Mouse (Mus musculus) WW6 (cell line): ENCODE data around the gene Rnf24.

Experiments
- DNase-seq: peaks from one replicate; pipeline ENCODE4 v3.0.0-alpha.2; 2013; ENCODE audit warnings: low read depth, low spot score

Gene Rnf24

DNA sequence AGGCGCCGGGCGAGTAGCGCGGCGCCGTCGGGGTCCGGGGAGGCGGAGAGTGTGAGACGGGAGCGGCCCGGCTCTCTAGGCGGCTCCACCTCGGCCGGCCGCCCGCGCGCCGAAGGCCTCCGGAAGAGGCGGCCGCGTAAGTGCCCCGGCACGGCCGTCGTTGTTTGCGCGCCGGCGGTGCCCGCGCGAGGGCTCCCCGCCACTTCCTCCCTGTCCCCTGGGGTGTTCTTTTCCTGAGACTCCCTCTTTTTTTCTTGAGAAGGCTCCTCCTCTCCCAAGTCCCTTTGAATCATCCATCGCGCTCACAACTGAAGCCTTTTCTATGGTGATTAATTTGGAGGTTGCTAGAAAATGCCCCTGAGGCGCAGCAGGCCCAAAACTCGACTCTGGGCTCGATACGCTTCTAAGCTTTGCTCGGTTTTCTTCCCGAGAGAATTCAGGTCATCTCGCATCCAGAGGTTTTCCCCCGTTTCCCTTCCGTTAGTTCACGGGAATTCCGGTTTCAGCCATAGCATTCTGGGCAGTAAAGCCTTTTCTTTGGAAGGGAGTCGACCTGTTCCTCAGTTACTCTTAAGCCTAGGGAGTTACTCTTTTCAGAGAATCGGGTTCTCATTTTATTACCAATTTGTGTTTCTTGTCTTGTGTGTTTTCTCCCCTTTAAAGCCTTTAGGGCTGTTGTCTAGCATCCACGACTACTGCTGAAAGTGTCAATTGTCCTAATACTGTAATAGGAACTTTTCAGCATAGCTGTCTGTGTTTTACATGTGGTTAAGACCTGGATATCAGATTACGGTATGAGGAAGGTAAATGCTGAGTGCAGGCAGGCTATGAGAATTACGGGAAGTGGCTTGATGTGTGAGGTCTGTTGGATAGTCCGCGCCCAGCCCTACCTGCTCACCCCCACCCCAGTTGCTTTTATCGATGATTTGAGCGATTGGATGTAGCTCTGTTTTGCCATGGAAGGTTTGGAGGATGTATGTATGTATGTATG is 89.7 kb downstream of the Rnf24 start:
- DNase-seq, result no peak

DNA sequence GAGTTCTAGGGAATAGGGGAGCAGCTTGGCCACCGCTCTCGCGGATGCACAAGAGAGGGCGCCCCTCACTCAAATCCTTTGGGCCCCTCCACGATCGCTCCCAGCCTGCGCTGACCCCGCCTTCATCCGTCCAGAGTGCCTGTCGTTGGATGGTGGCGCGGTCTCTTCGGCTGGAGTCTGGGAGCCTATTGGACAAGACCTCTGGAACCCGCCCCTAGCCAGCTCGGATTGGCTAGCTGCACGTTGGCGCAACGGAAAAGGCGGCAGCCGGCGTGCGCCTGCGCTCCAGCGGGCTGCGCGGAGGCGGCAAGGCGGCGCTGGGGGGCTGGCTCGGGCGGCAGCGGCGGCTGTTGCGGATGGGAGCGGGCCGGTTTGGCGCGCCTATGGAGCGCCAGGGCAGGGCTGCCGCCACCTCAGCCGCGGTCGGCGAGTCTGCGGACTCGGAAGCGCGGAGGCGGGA is 90.4 kb downstream of the Rnf24 start, which contains the start of gene Pank2:
Gene Pank2 (plus strand): TSS at position 283 of the 460 bp plus-strand sequence.
- peak; percentile 96 for DNase-seq

DNA sequence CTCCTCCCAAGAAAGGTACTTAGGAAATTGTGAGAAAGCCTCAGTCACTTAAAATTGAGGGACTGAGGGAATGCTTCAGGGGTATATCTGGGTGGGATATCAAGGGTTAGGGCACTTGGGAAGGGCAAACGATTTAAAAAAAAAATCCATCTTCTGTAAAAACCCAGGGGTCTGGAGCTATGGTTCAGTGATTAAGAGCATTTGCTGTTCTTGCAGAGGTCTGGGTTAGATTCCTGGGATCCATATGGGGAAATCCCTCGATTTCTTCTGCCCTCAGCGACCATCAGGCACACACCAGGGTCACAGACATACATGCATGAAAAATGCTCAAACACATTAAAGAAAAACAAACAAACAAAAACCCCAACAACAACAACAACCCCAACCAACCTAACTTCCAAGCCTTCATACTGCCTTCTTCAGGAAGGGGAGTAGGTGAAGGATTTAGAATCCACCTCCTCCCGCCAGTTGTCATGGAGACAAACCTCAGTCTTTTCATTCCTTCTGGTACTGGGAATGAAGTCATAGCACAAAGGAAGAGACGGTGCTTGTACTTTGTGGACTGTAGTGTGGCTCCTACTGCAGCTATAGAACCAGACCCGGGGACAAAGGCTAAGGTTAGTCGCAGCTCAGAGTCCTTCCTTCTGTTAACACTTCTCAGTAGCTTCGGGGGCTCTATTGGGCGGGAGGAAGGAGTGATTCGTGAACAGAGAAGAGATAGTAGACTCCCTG is 91.0 kb downstream of the Rnf24 start:
- peak; percentile 56 for DNase-seq

DNA sequence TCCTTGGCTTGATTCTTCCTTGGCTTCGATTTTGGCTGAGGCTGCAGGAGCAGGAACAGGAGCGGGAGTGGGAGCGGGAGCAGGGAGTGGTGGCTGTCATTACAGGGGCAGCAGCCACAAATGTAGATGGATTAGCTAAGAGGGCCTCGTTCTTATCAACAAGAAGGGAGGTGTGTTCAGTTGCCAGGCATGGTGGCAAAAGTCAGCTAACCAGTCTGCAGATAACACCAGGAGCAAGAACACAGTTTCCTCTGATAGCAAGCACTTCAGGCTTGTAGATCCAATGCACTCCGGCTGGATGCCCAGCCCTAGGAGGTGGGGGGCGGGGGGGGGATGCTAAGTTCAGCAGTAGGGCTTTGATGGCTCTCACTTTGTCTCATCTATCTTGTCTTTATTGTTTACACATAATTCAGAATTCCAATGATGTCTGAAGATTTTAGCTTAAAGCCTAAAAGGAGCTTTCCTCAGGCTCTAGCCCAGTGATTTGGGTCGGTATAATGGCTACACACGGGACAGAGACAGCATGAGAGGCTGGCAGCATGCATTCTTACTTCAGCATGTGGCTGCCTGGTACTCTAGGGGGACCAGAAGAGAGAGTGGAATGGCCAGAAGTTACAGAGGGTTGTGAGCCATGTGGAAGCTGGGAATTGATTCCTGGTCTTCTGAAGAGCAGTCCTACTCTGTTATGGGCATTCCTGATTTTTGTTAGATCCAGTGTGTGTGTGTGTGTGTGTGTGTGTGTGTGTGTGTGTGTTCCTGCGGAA is 92.0 kb downstream of the Rnf24 start:
- DNase-seq, result no peak

DNA sequence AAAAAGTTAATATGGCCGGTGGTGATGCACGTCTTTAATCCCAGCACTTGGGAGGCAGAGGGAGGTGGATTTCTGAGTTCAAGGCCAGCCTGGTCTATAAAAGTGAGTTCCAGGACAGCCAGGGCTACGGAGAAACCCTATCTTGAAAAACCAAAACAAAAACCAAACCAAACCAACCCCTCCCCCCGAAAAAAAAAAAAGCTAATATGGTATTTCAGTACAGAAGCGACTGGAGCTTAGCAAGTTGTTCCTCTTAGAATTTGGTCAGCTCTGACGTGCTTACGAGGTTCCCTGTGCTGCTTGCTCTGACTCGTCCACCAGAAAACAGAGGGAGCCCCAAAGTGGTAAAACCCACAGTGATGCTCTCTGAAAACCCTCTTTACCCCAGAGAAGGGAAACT is 94.0 kb downstream of the Rnf24 start:
- DNase-seq, result no peak

DNA sequence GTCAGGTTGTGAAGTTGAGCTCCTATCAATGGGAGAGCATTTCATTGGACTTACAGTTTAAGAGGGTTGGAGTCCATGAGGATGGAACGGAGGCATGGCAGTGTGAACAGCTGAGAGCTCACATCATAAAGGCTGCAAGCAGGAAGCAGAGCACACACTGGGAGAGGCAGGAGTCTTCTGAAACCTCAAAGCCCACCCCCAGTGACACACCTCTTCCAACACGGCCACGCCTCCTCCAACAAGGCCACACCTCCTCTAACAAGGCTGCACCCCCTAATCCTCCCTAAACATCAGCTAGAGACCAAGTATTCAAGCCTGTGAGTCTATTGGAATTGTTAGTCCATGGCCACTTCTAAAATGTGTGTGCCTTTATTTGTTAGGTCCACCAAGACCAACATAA is 97.0 kb downstream of the Rnf24 start:
- peak; percentile 40 for DNase-seq

DNA sequence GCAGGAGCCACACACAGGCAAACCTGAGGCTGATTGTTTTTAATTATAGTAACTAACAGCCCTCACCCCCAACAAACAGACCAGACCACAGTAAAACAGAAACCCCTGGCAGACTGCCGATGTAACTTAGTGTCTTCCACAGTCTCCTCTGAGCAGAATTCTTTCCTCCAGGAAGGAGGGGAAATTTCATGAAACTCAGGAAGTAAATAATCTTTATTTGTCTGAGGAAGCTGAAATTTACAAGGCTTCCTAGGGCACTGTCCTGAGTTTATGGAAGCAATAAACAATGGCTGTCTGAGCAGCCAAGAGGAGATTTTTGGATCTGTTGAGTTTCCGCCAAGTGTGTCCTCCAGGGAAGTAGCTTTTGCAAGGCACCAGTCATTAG is 98.4 kb downstream of the Rnf24 start:
- DNase-seq, result no peak

DNA sequence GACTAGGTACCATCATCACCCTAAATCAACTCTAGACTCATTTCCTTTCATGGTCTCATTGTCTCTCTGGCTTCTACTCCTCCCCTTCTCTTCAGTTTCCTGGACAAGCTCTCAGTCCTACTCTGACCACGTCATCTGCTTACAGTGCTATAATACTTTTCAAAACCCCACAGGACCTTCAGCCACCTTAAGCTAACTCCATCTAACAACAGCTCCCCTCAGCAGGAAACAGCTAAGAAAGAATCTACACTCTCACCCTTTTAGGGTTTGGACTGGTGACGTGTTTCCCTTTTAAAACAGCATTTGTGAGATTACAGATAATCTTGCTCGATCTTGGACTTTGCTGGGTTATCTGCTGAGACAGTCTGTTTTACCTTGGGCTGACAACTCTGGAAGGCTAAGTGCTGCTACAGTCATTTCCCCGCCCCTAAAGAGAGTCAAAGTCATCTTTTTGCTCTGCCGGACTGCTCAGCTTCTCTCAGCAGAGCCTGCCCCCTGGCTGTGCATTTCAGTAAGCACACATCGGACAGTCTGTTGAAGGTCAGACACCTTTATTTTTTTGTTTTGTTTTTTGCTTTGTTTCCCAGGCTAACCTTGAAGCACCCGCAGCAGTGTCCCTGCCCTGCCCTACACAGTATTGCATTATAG is 98.9 kb downstream of the Rnf24 start:
- peak; percentile 45 for DNase-seq
